Mouse (Mus musculus) adrenal gland, adult (tissue): Measurements from ENCODE around the gene Baiap2l1.
A peak's percentile ranks its signal among the peaks of the same experiment; 100 is the strongest.
"Not testable (repeated sequence)": the region's sequence is repeated elsewhere in the genome, so short reads cannot be mapped to it uniquely, and the experiment has no call there.

Source experiments
- DNase-seq, 2 experiments: peaks; one replicate each; pipeline ENCODE4 v3.0.0; 2022 to 2023; ENCODE audit warnings: low spot score in 1 of 2; ENCODE audit not compliant: inconsistent age in 2 of 2

Baiap2l1 gene

GRCm38 (mm10) chr5:144357881-144358591 is at the start of gene Baiap2l1:
Baiap2l1 (minus strand) TSS chr5:144358112.
- peak; percentile 98 to 99 for DNase-seq

GRCm38 (mm10) chr5:144406256-144406655 is 48.3 kb upstream of the Baiap2l1 start:
- DNase-seq = no peak

GRCm38 (mm10) chr5:144400821-144401220 is 42.9 kb upstream of the Baiap2l1 start:
- DNase-seq = no peak

GRCm38 (mm10) chr5:144397566-144397965 is 39.7 kb upstream of the Baiap2l1 start:
- DNase-seq = peak; percentile 52 to 63

- peak; percentile 56 to 76 for DNase-seq
Observed at GRCm38 (mm10) chr5:144394142-144394541, 36.2 kb upstream of the Baiap2l1 start.

GRCm38 (mm10) chr5:144387851-144388250 is 29.9 kb upstream of the Baiap2l1 start:
- DNase-seq = peak; percentile 60 to 83

- no peak for DNase-seq
Observed at GRCm38 (mm10) chr5:144383936-144384335, 26.0 kb upstream of the Baiap2l1 start.

GRCm38 (mm10) chr5:144381782-144382181 is 23.9 kb upstream of the Baiap2l1 start:
- DNase-seq = peak; percentile 29 to 59

GRCm38 (mm10) chr5:144380689-144381088 is 22.8 kb upstream of the Baiap2l1 start:
- DNase-seq = no peak

GRCm38 (mm10) chr5:144379431-144379830 is 21.5 kb upstream of the Baiap2l1 start:
- no peak for DNase-seq

GRCm38 (mm10) chr5:144372885-144373284 is 15.0 kb upstream of the Baiap2l1 start:
- peak in 1 of 2 experiments; percentile 47 for DNase-seq

GRCm38 (mm10) chr5:144372177-144372576 is 14.3 kb upstream of the Baiap2l1 start:
- peak; percentile 81 to 84 for DNase-seq

GRCm38 (mm10) chr5:144370986-144371385 is 13.1 kb upstream of the Baiap2l1 start:
- DNase-seq = peak; percentile 35 to 59

- no peak for DNase-seq
Observed at GRCm38 (mm10) chr5:144368661-144369205, 10.8 kb upstream of the Baiap2l1 start.

- DNase-seq = not testable (repeated sequence)
Observed at GRCm38 (mm10) chr5:144366551-144366950, 8.6 kb upstream of the Baiap2l1 start.

- DNase-seq = no peak
Observed at GRCm38 (mm10) chr5:144364680-144365357, 6.9 kb upstream of the Baiap2l1 start.

- peak; percentile 40 to 66 for DNase-seq
Observed at GRCm38 (mm10) chr5:144360346-144360745, 2.4 kb upstream of the Baiap2l1 start.

- no peak for DNase-seq
Observed at GRCm38 (mm10) chr5:144359886-144360285, 2.0 kb upstream of the Baiap2l1 start.

GRCm38 (mm10) chr5:144358592-144358917 is 643 bp upstream of the Baiap2l1 start:
- DNase-seq = no peak

GRCm38 (mm10) chr5:144357551-144357880 is 396 bp downstream of the Baiap2l1 start:
- DNase-seq = no peak

- DNase-seq = peak in 1 of 2 experiments; percentile 60
Observed at GRCm38 (mm10) chr5:144356776-144357455, 996 bp downstream of the Baiap2l1 start.
